Mouse (Mus musculus) forebrain, postnatal 0 days (tissue): ENCODE data around the gene Fabp3. TPM values are rescaled to one million over a fixed set of nuclear protein-coding genes. Genes with fewer than 3 reads are reported as not detected.
A peak's percentile ranks its signal among the peaks of the same experiment; 100 is the strongest.

Experiments used
- ATAC-seq: fragments of 200-750 bp; cut with Nextera tagmentation; 2 replicates; pipeline ENCODE4 v1.8.0; 2017; ENCODE audit warnings: mild to moderate bottlenecking, moderate library complexity
- DNase-seq: peaks from one replicate; pipeline ENCODE4 v3.0.0-alpha.2; 2015
- H3K27ac ChIP-seq: fragments of 300-500 bp; sonication (generic); 2 replicates; pipeline ENCODE4 v1.5.1; 2014; ENCODE audit warnings: low read depth, mild to moderate bottlenecking, antibody characterized with exemption, low read length, moderate library complexity, mixed read lengths
- H3K27me3 ChIP-seq: fragments of 300-500 bp; sonication (generic); 2 replicates; pipeline ENCODE4 v1.6.1; 2014; ENCODE audit warnings: mild to moderate bottlenecking, low read length, mixed read lengths; ENCODE audit not compliant: insufficient read depth
- H3K36me3 ChIP-seq: fragments of 300-500 bp; sonication (generic); 2 replicates; pipeline ENCODE4 v1.6.1; 2014; ENCODE audit warnings: mild to moderate bottlenecking, moderate library complexity; ENCODE audit not compliant: insufficient read depth
- H3K4me1 ChIP-seq: fragments of 300-500 bp; sonication (generic); 2 replicates; pipeline ENCODE4 v1.6.1; 2014; ENCODE audit warnings: antibody characterized with exemption; ENCODE audit not compliant: insufficient read depth
- H3K4me2 ChIP-seq: fragments of 300-500 bp; sonication (generic); 2 replicates; pipeline ENCODE4 v1.6.1; 2014; ENCODE audit warnings: low read depth, mild to moderate bottlenecking, moderate library complexity
- H3K4me3 ChIP-seq: fragments of 300-500 bp; sonication (generic); 2 replicates; pipeline ENCODE4 v1.5.1; 2014; ENCODE audit warnings: low read depth, low read length, mixed read lengths
- H3K9ac ChIP-seq: fragments of 300-500 bp; sonication (generic); 2 replicates; pipeline ENCODE4 v1.6.1; 2014; ENCODE audit warnings: mild to moderate bottlenecking
- H3K9me3 ChIP-seq: fragments of 300-500 bp; sonication (generic); 2 replicates; pipeline ENCODE4 v1.6.1; 2016; ENCODE audit warnings: low read length
- CTCF ChIP-seq: sonication (generic); IDR thresholded peaks from 2 replicates; pipeline ENCODE4 v1.5.1; 2016; ENCODE audit warnings: antibody characterized with exemption, control low read depth, low read depth
- WGBS: fragments of 180-500 bp; shearing (Covaris S2); extraction: QIAGEN DNeasy Blood & Tissue Kit; methylation state at CpG from one replicate; pipeline ENCODE4 v1.1.7; 2014; 5-methylcytosine and 5-hydroxymethylcytosine counted together
- polyA plus RNA-seq: library from polyadenylated mRNA; unstranded; fragments of >200 nt; fragmentation: Nextera tagmentation; extraction: Ambion mirVana; gene quantifications from 2 replicates; pipeline ENCODE4 v1.2.1, GENCODE M21; 2015
- total RNA-seq: library from RNA; depleted of rRNA; stranded (reverse); fragments of >200 nt; gene quantifications from 2 replicates; pipeline ENCODE4 v1.2.3, GENCODE M21; 2014; rRNA removed

Fabp3 gene
- total and polyA plus RNA-seq, 2 experiments from 2014 or later: 129 to 318 TPM

- under 1% methylated on average over 49 of the region's 49 CpGs for WGBS
- ATAC-seq (peak; percentile 99), DNase-seq (peak; percentile 100)
- H3K27me3 ChIP-seq: no peaks in the 10 kb centered on the region
- H3K4me2 ChIP-seq: peak within 1 kb of the TSS; percentile 83
- H3K36me3 ChIP-seq: peaks cover 20% of the 10 kb centered on the region
- H3K27ac ChIP-seq: peak within 1 kb of the TSS; percentile 90
- H3K4me3 ChIP-seq: peak within 1 kb of the TSS; percentile 93
- peak; percentile 38 for TF ChIP-seq CTCF
- H3K9me3 ChIP-seq: no peaks in the 10 kb centered on the region
- H3K9ac ChIP-seq: peak within 1 kb of the TSS; percentile 84
- peaks cover 12% of the 10 kb centered on the region; the same call in 1 of the 2 replicates for H3K4me1 ChIP-seq
Observed at GRCm38 (mm10) chr4:130359486-130360237, 51.3 kb downstream of the Fabp3 start, which contains the start of the genes Zcchc17 and Snrnp40. TSS of gene Zcchc17 (minus strand) at chr4:130359943. TSS of gene Snrnp40 (plus strand) at chr4:130360132.

- DNase-seq (no peak), ATAC-seq (peak; percentile 28)
- Histone ChIP-seq H3K4me1 (peaks cover 12% of the 10 kb centered on the region; the same call in 1 of the 2 replicates), H3K27ac (peak overlapping the region; percentile 89), H3K4me3 (peak overlapping the region; percentile 93), H3K4me2 (peak overlapping the region; percentile 75), H3K9me3 (no peaks in the 10 kb centered on the region), H3K36me3 (peaks cover 24% of the 10 kb centered on the region), H3K27me3 (no peaks in the 10 kb centered on the region), H3K9ac (peak overlapping the region; percentile 74)
- WGBS: under 1% methylated on average over 19 of the region's 19 CpGs
- no peak; the same call in 1 of the 2 replicates for TF ChIP-seq CTCF
Observed at GRCm38 (mm10) chr4:130360238-130360590, 51.8 kb downstream of the Fabp3 start.

Other genes starting within 250 kb of the Fabp3 start
- gene Pef1, start 206.0 kb upstream of the Fabp3 start, total RNA-seq: 51.6 and 52.9 TPM in 2 replicates
- 58.5 and 60.7 TPM in 2 replicates for gene Pef1, start 206.0 kb upstream of the Fabp3 start, polyA plus RNA-seq
- 2.4 and 5.0 TPM in 2 replicates for gene Hcrtr1, start 169.2 kb upstream of the Fabp3 start, total RNA-seq
- 1.6 and 2.5 TPM in 2 replicates for gene Hcrtr1, start 169.2 kb upstream of the Fabp3 start, polyA plus RNA-seq
- 3.5 and 6.7 TPM in 2 replicates for gene Tinagl1, start 133.5 kb upstream of the Fabp3 start, total RNA-seq
- gene Tinagl1, start 133.5 kb upstream of the Fabp3 start, polyA plus RNA-seq: 3.5 and 4.5 TPM in 2 replicates
- 0.08 TPM in 1 of 2 replicates, not detected in the other for gene Gm853, start 86.2 kb upstream of the Fabp3 start, total RNA-seq
- gene Gm853, start 86.2 kb upstream of the Fabp3 start, polyA plus RNA-seq: 0.08 and 0.28 TPM in 2 replicates
- gene Serinc2, start 29.4 kb upstream of the Fabp3 start, total RNA-seq: 12.7 and 14.0 TPM in 2 replicates
- gene Serinc2, start 29.4 kb upstream of the Fabp3 start, polyA plus RNA-seq: 22.5 and 24.2 TPM in 2 replicates
- 1.1 and 1.8 TPM in 2 replicates for gene Gm10570, start 79 bp downstream of the Fabp3 start, total RNA-seq
- gene Gm10570, start 79 bp downstream of the Fabp3 start, polyA plus RNA-seq: 1.0 and 1.2 TPM in 2 replicates
- 41.3 and 42.7 TPM in 2 replicates for gene Zcchc17, start 51.3 kb downstream of the Fabp3 start, total RNA-seq
- 97.8 and 112 TPM in 2 replicates for gene Zcchc17, start 51.3 kb downstream of the Fabp3 start, polyA plus RNA-seq
- 72.9 and 74.3 TPM in 2 replicates for gene Snrnp40, start 51.5 kb downstream of the Fabp3 start, total RNA-seq
- gene Snrnp40, start 51.5 kb downstream of the Fabp3 start, polyA plus RNA-seq: 97.9 and 99.3 TPM in 2 replicates